Mouse (Mus musculus) splenic B cell, adult 2 months (primary cell): Measurements from ENCODE around the gene Bmpr2.

Experiments
- DNase-seq: peaks from one replicate; pipeline ENCODE4 v3.0.0-alpha.2; 2011; ENCODE audit warnings: low read depth, low spot score
- H3K27me3 ChIP-seq: 2 replicates; pipeline ENCODE4 v1.6.1; 2012; ENCODE audit warnings: mild to moderate bottlenecking, low read length, moderate library complexity, mixed read lengths; ENCODE audit not compliant: control insufficient read depth, poor library complexity, insufficient read depth, severe bottlenecking
- H3K36me3 ChIP-seq: 2 replicates; pipeline ENCODE4 v1.6.1; 2012; ENCODE audit warnings: mild to moderate bottlenecking, low read length, moderate library complexity, mixed read lengths; ENCODE audit not compliant: control insufficient read depth, poor library complexity, insufficient read depth, severe bottlenecking

The Bmpr2 gene

DNA sequence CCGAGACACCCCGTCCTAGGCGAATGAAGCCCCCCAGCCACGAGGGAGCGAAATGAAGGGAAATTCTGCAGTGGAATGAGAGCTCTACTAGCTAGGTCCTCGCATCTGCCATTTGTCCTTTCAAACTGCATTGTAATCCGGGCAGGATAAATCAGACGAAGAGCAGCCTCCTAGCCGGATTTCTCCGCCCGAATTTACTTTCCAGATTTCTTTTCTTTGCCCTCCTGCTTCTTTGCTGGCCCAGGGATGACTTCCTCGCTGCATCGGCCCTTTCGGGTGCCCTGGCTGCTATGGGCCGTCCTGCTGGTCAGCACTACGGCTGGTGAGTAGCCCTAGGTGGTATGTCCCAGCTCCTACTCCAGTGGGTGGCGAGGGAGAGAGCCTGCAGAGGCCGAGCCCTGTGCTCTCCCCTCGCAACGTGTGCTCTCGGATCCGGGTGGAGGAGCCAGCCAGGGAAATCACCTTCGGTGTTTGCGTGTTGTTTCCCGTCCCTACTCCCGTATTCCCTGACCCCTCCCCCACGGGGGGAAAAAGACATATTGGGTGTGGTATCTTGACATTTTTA, 1.3 kb downstream of the Bmpr2 start:
- H3K36me3 ChIP-seq = no peaks in the 10 kb centered on the region
- DNase-seq = peak; percentile 30
- peaks cover 4% of the 10 kb centered on the region; the same call in 1 of the 2 replicates for H3K27me3 ChIP-seq

DNA sequence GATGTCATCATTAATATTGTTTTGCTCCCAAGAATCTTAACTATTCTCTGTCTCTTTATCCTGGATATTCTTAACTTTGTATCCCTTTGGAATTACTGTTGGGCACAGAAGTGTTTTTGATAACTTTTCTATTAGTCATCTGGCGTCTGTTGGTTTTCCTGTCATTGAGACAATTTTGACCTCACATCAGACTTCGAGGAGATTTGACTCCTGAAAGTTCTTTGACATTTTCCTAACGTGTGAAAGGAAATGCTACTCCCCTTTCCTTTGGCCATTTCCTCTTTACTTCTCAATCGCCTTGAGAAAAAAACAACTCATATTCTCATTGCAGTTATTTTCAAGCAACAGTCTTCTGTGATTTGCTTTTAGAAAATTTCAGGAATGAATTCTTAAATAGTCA, 2.1 kb downstream of the Bmpr2 start:
- no peaks in the 10 kb centered on the region for H3K36me3 ChIP-seq
- DNase-seq = no peak
- peaks cover 4% of the 10 kb centered on the region; the same call in 1 of the 2 replicates for H3K27me3 ChIP-seq

DNA sequence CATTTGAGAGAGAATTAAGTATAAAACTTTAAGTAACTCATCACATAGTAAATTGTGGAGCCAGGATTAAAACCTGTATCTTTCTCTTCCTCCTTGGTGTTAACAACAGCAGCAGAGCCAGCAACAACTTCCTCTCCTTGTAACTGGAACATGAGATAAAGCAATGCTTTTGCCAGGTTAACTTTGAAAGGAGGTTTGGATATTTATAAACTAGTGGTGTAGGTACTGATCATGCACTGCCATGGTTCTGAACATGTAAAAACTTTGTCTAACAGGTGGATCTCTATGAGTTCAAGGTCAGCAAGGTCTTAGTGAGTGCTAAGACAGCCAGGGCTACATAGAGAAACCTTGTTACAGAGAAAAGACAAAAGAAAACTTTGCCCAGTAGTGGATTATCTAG, 3.4 kb downstream of the Bmpr2 start:
- DNase-seq = no peak
- peaks cover 4% of the 10 kb centered on the region; the same call in 1 of the 2 replicates for H3K27me3 ChIP-seq
- no peaks in the 10 kb centered on the region for H3K36me3 ChIP-seq

DNA sequence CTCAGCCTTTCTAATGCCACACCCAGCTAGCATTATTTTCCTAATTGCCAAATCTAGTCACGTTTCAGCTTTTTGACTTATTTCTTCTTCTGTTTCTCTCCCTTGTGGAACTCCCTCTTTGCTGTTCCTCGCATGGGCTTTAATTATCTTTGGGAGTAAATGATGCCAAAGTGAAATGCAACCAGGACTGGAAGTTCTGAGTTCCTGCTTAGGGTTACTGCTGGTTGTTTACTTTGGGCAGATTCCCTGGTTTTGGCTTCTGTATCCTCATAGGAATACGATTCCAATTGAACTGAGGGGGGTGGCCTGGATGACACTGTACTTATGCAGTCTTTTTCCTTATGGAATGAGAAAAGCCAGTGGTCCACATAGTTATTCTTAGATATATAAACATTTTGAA, 8.7 kb downstream of the Bmpr2 start:
- no peak for DNase-seq
- Histone ChIP-seq H3K27me3 (no peaks in the 10 kb centered on the region), H3K36me3 (no peaks in the 10 kb centered on the region)

DNA sequence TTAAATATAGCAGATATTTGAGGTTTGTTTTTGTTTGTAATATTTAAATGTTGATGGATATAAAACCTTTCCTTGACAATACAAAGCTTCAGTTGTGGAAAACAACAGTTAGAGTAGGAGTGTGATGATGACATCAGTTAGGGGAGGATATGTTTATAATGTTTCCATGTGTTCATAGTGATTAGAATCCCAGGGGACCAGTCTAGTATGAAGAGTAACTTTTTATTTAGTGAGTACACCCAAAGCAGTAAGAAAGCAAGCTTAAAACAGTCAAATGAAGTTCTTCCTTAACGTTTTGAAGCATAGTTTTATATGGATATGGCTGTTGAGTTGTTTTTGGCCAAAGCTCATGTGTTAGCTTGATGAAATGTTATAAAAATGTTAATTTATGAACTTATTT, 17.9 kb downstream of the Bmpr2 start:
- no peak for DNase-seq
- no peaks in the 10 kb centered on the region for H3K36me3 ChIP-seq
- H3K27me3 ChIP-seq = no peaks in the 10 kb centered on the region

DNA sequence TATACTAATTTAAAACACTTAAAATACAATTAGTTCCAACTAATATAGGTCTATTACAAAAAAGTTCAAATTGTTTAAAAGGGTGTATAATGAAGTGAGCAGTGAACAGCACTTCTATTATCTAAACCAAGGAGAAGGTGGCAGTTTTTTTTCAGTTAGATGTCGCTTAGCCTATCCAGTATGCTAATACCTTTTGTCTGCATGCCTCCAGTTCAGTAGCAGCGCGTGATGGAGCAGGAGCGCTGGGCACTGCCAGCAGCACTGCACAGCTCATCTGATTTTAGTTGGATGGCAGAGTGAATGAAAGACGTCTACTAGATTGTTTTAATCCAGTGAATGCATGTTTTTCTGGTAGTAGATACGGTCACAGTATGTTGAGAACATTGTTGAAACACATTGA, 25.8 kb downstream of the Bmpr2 start:
- H3K27me3 ChIP-seq = no peaks in the 10 kb centered on the region
- DNase-seq = no peak
- no peaks in the 10 kb centered on the region for H3K36me3 ChIP-seq

DNA sequence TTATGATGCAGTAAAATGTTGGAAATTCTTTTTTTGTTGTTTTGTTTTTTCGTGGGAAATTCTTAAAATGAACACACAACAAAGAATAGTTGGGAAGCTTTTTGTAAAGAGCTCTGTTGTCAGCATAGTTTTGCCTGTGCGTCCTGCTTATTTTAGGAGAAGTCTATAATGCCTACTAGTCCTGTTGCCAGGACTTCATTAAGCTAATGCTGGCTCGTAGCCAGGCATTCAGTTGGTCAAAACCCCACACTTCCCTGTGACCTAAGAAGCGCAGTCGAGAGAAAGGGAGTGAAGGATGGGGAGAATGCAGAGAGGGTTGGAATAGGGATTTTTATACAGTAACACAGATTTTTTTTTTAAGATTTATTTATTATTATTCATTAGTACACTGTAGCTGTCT, 26.5 kb downstream of the Bmpr2 start:
- no peak for DNase-seq
- no peaks in the 10 kb centered on the region for H3K36me3 ChIP-seq
- H3K27me3 ChIP-seq = no peaks in the 10 kb centered on the region

DNA sequence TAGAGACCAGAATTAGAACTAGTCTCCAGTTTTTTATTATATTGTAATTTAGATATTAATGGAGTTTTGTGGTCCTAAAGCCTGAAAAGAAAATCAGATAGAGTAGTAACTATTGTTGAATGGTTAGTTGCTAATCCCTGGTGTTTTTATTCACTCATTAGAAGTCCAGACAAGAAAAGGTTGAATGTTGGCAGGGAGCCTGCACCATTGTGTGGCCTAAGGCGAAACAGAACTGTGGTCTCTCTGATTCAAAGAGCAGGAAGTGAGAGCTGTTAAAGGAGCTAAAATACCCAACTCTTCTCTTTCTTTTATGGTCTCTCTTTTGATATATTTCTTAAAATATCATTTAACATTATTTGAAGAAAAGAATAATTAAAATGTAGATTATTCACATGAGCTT, 32.1 kb downstream of the Bmpr2 start:
- no peaks in the 10 kb centered on the region for H3K36me3 ChIP-seq
- DNase-seq = no peak
- H3K27me3 ChIP-seq = no peaks in the 10 kb centered on the region

DNA sequence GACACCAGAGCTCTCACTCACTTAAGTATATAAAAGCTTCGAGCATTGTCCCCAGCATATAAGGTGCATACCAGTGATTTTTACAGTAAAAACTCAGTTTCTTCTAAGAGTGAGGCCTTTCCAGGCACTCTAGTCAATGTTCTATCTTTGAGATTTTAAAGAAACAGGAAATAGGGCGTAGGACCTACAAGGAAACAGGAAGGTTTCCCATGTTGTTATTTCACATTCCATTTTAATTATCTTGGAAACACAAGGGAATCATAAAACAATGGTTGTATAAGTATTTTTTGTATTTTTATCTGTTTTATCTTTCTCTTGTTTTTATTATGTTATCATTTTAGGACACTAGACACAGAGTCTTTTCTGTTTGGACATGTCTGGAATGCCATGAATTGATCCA, 34.7 kb downstream of the Bmpr2 start:
- no peak for DNase-seq
- Histone ChIP-seq H3K27me3 (no peaks in the 10 kb centered on the region), H3K36me3 (no peaks in the 10 kb centered on the region)

DNA sequence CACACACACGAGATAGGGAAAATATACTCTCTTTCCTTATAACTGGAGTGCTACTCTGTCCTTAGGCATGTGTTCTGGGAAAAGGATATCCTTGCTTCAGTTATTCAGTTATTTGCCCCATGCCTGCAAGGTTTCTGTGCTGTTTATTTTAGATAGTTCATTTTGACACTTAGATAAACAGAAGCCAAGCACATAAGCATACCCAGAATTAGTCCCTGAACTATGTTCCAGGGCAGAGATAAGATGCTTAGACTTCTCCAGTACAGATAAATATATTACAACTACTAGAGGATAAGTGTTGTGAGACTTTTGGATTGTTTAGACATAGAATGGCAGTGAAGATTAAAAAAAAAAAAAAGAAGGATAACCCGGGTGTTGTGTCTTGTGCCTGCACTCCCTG, 41.2 kb downstream of the Bmpr2 start:
- Histone ChIP-seq H3K36me3 (no peaks in the 10 kb centered on the region), H3K27me3 (no peaks in the 10 kb centered on the region)
- DNase-seq = no peak

DNA sequence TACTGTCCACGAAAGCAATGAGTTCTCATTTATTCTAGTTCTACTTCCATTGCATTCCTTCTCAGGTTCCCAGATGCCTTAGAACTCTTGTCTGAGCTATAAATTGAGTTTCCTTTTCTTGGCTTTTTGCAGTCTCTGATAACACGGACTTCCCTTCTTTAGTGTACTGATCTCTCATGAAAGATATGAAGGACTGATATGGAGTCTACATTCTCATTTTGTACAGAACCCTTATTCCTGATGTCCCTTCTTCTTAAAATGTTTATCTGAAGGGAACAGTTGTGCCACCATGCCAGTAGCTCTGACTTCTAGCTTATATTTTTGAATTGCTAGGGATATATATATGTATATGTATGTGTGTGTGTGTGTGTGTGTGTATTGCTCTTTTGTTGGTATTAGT, 46.7 kb downstream of the Bmpr2 start:
- DNase-seq = no peak
- H3K27me3 ChIP-seq = no peaks in the 10 kb centered on the region
- H3K36me3 ChIP-seq = no peaks in the 10 kb centered on the region

DNA sequence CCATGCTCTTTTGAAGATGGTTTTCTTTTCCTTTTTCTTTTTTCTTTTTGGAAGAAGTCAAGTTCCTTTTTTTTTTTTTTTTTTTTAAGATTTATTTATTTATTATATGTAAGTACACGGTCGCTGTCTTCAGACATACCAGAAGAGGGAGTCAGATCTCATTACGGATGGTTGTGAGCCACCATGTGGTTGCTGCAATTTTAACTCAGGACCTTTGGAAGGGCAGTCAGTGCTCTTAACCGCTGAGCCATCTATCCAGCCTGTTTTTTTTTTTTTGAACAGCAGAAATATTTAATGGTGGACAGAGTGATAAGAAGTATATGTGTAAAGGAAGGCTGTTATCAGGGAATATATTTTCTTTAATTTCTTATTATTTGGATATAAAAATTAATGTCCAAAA, 49.6 kb downstream of the Bmpr2 start:
- no peak for DNase-seq
- no peaks in the 10 kb centered on the region for H3K27me3 ChIP-seq
- H3K36me3 ChIP-seq = no peaks in the 10 kb centered on the region

DNA sequence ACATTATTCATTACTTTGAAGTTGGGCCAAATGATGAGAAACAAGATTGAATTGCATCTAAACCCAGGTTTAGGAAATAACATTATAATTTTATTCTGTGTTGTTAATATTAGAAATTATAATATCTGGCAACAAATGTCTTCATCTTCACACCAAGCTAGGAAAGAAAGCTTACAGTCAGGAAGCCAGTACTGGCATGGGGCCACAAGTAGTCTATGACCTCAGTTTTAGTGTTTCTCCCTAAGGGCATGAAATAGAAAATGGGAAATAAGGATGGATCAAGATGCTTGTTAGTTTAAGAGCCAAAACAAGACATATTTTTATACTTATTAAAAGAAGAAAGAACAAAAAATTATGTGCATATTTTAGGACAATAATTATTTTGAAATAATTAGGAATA, 62.2 kb downstream of the Bmpr2 start:
- DNase-seq = no peak
- H3K27me3 ChIP-seq = no peaks in the 10 kb centered on the region
- no peaks in the 10 kb centered on the region for H3K36me3 ChIP-seq

DNA sequence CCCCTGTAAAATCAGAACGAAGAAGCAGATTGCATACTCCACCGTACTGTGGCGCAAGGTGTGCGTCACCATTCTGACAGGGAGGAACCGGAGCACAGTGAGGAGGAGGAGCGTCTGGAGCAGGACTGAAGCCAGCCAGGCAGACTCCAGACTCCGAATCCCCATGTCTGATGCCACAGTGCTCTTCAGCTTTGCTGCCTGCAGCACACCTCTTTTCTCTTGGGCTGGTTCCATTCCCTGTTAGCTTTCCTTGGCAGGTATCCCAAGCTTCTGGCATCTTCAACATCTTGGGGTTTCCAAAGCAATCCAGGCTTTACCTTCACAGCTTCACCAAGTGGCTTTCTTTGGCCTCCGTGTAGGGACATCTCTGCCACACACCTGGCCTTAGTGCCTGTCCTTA, 63.4 kb downstream of the Bmpr2 start:
- no peak for DNase-seq
- no peaks in the 10 kb centered on the region for H3K36me3 ChIP-seq
- no peaks in the 10 kb centered on the region for H3K27me3 ChIP-seq

DNA sequence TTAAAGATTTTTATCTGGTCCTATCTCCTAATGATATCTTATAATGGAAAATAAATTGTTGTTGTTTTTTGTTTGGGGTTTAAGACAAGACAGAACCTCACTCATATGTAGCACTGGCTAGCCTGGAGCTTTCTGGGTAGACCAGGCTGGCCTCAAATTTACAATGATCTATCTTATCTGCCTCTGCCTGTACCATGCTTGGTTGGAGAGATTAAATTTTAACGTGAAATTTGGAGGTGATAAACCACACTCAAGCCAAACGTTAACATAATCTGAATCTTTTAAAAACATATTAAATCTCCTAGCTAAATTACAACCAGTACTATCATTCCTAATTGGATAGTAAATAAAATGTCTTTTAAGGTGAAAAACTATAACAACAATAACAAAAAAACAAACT, 66.2 kb downstream of the Bmpr2 start:
- DNase-seq = no peak
- Histone ChIP-seq H3K36me3 (no peaks in the 10 kb centered on the region), H3K27me3 (no peaks in the 10 kb centered on the region)

DNA sequence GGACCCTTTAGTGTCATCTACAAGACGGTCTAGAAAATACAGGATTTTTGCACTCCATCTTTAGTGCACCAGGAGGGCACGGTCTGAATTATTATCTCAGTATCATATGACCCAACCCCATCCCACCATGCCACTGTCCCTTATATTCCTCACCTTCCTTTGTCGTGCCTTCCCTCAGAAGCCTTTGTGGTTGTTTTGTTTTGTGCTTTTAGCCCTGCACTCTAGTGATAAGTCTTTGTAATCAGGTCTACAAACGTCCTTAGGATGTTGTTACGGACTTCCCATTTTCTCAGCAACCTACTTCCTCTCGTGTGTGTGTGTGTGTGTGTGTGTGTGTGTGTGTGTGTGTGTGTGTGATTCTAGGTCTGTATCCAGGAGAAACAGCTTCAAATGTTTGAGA, 67.0 kb downstream of the Bmpr2 start:
- Histone ChIP-seq H3K36me3 (no peaks in the 10 kb centered on the region), H3K27me3 (no peaks in the 10 kb centered on the region)
- DNase-seq = no peak
